Mouse (Mus musculus) kidney, embryonic 15.5 days (tissue): ENCODE measurements at regions not wholly inside any gene's neighbourhood (a gene's known extent, or its start where the extent isn't known, plus 50 kb on each side); places are given as distances from the start of the nearest gene placed in this dataset.

Experiments used
- ATAC-seq: fragments of 200-750 bp; cut with Nextera tagmentation; replicated peaks from 2 replicates; pipeline ENCODE4 v1.8.0; 2017; ENCODE audit warnings: moderate TSS enrichment; ENCODE audit not compliant: low FRiP score
- H3K27ac ChIP-seq: fragments of 300-500 bp; sonication (generic); 2 replicates; pipeline ENCODE4 v1.5.1; 2015; ENCODE audit warnings: mild to moderate bottlenecking, inconsistent platforms
- H3K27me3 ChIP-seq: fragments of 300-500 bp; sonication (generic); 2 replicates; pipeline ENCODE4 v1.6.1; 2015; ENCODE audit warnings: inconsistent platforms
- H3K36me3 ChIP-seq: fragments of 300-500 bp; sonication (generic); 2 replicates; pipeline ENCODE4 v1.6.1; 2015; ENCODE audit warnings: inconsistent platforms
- H3K4me1 ChIP-seq: fragments of 300-500 bp; sonication (generic); 2 replicates; pipeline ENCODE4 v1.6.1; 2015; ENCODE audit warnings: inconsistent platforms
- H3K4me2 ChIP-seq: fragments of 300-500 bp; sonication (generic); 2 replicates; pipeline ENCODE4 v1.6.1; 2015; ENCODE audit warnings: moderate library complexity, mild to moderate bottlenecking, inconsistent platforms
- H3K4me3 ChIP-seq: fragments of 300-500 bp; sonication (generic); replicated peaks from 2 replicates; pipeline ENCODE4 v1.5.1; 2015; ENCODE audit warnings: mild to moderate bottlenecking, inconsistent platforms
- H3K9ac ChIP-seq: fragments of 300-500 bp; sonication (generic); 2 replicates; pipeline ENCODE4 v1.6.1; 2015; ENCODE audit warnings: mild to moderate bottlenecking, inconsistent platforms
- H3K9me3 ChIP-seq: fragments of 300-500 bp; sonication (generic); replicated peaks from 2 replicates; pipeline ENCODE4 v1.6.1; 2016; ENCODE audit warnings: inconsistent platforms
- whole genome bisulfite sequencing: fragments of 180-500 bp; shearing (Covaris S2); methylation state at CpG from one replicate; pipeline ENCODE4 v1.1.7; 2015; ENCODE audit warnings: mixed read lengths; 5-methylcytosine and 5-hydroxymethylcytosine counted together

GRCm38 (mm10) chr8:44852223-44852622 lies 83.0 kb upstream of the Fat1 start:
- 48% methylated on average over 4 of the region's 4 CpGs for WGBS
- Histone ChIP-seq H3K4me3 (no peak overlapping the region), H3K4me2 (no peak overlapping the region), H3K9me3 (no peaks in the 10 kb centered on the region), H3K27me3 (no peaks in the 10 kb centered on the region), H3K36me3 (no peaks in the 10 kb centered on the region), H3K27ac (no peak overlapping the region), H3K9ac (no peak overlapping the region), H3K4me1 (no peaks in the 10 kb centered on the region)
- no peak for ATAC-seq

GRCm38 (mm10) chr8:44855115-44855514 lies 80.1 kb upstream of the Fat1 start:
- WGBS: 90% methylated on average over 4 of the region's 4 CpGs
- Histone ChIP-seq H3K27me3 (no peaks in the 10 kb centered on the region), H3K36me3 (no peaks in the 10 kb centered on the region), H3K4me2 (no peak overlapping the region), H3K4me1 (no peaks in the 10 kb centered on the region), H3K9me3 (no peaks in the 10 kb centered on the region), H3K4me3 (no peak overlapping the region), H3K9ac (no peak overlapping the region), H3K27ac (no peak overlapping the region)
- no peak for ATAC-seq

GRCm38 (mm10) chr8:44867202-44867601 lies 68.0 kb upstream of the Fat1 start:
- ATAC-seq: no peak
- no peaks in the 10 kb centered on the region for H3K4me1 ChIP-seq
- H3K36me3 ChIP-seq: no peaks in the 10 kb centered on the region
- no peak overlapping the region for H3K9ac ChIP-seq
- no peak overlapping the region for H3K4me3 ChIP-seq
- 50% methylated on average over 6 of the region's 6 CpGs for WGBS
- H3K27me3 ChIP-seq: no peaks in the 10 kb centered on the region
- no peak overlapping the region for H3K4me2 ChIP-seq
- no peak overlapping the region for H3K27ac ChIP-seq
- H3K9me3 ChIP-seq: no peaks in the 10 kb centered on the region

- Histone ChIP-seq H3K27me3 (no peaks in the 10 kb centered on the region), H3K27ac (no peak overlapping the region), H3K4me1 (no peaks in the 10 kb centered on the region), H3K4me2 (no peak overlapping the region), H3K4me3 (no peak overlapping the region), H3K9ac (no peak overlapping the region), H3K36me3 (no peaks in the 10 kb centered on the region), H3K9me3 (no peaks in the 10 kb centered on the region)
- 73% methylated on average over 5 of the region's 5 CpGs for WGBS
- no peak for ATAC-seq
Measured at GRCm38 (mm10) chr8:44867666-44868065, 67.6 kb upstream of the Fat1 start.

GRCm38 (mm10) chr8:44877066-44877465 lies 58.2 kb upstream of the Fat1 start:
- ATAC-seq: no peak
- Histone ChIP-seq H3K9ac (no peak overlapping the region), H3K27ac (no peak overlapping the region), H3K4me3 (no peak overlapping the region), H3K9me3 (no peaks in the 10 kb centered on the region), H3K36me3 (no peaks in the 10 kb centered on the region), H3K4me2 (no peak overlapping the region), H3K27me3 (no peaks in the 10 kb centered on the region), H3K4me1 (0 out of 2 replicates have a peak, but pooled peaks cover 4% of the 10 kb centered on the region)
- 45% methylated on average over 5 of the region's 5 CpGs for WGBS

GRCm38 (mm10) chr8:44878208-44878607 lies 57.0 kb upstream of the Fat1 start:
- no peak for ATAC-seq

GRCm38 (mm10) chr8:44879186-44879585 lies 56.1 kb upstream of the Fat1 start:
- Histone ChIP-seq H3K27ac (no peak overlapping the region), H3K4me3 (no peak overlapping the region), H3K9ac (no peak overlapping the region), H3K4me2 (no peak overlapping the region), H3K9me3 (no peaks in the 10 kb centered on the region), H3K4me1 (0 out of 2 replicates have a peak, but pooled peaks cover 4% of the 10 kb centered on the region), H3K27me3 (no peaks in the 10 kb centered on the region), H3K36me3 (no peaks in the 10 kb centered on the region)
- no peak for ATAC-seq
- 59% methylated on average over 4 of the region's 4 CpGs for WGBS

More at GRCm38 (mm10) chr8:44878208-44878607, 57.0 kb upstream of the Fat1 start:
- WGBS: 33% methylated on average over 3 of the region's 3 CpGs
- Histone ChIP-seq H3K4me2 (no peak overlapping the region), H3K4me3 (no peak overlapping the region), H3K4me1 (0 out of 2 replicates have a peak, but pooled peaks cover 4% of the 10 kb centered on the region), H3K9me3 (no peaks in the 10 kb centered on the region), H3K9ac (no peak overlapping the region), H3K27ac (no peak overlapping the region), H3K27me3 (no peaks in the 10 kb centered on the region), H3K36me3 (no peaks in the 10 kb centered on the region)

- ATAC-seq: no peak
- no peaks in the 10 kb centered on the region for H3K4me1 ChIP-seq
- WGBS: 71% methylated on average over 8 of the region's 8 CpGs
Measured at GRCm38 (mm10) chr8:44884399-44885006, 50.7 kb upstream of the Fat1 start.

More at GRCm38 (mm10) chr8:44884399-44885006, 50.7 kb upstream of the Fat1 start:
- Histone ChIP-seq H3K9me3 (peaks cover 4% of the 10 kb centered on the region; the same call in 1 of the 2 replicates), H3K27me3 (no peaks in the 10 kb centered on the region), H3K36me3 (no peaks in the 10 kb centered on the region), H3K27ac (no peak overlapping the region), H3K9ac (no peak overlapping the region), H3K4me3 (no peak overlapping the region), H3K4me2 (no peak overlapping the region)
